Mouse (Mus musculus) forebrain, embryonic 13.5 days (tissue): ENCODE measurements around the gene Stap1. TPM values are rescaled to one million over a fixed set of nuclear protein-coding genes. Genes with fewer than 3 reads are reported as not detected.
A peak's percentile ranks its signal among the peaks of the same experiment; 100 is the strongest.

Experiments
- ATAC-seq: fragments of 200-750 bp; cut with Nextera tagmentation; 2 replicates; pipeline ENCODE4 v1.8.0; 2017
- H3K27ac ChIP-seq: fragments of 300-500 bp; sonication (generic); 2 replicates; pipeline ENCODE4 v1.5.1; 2015; ENCODE audit warnings: inconsistent platforms, mild to moderate bottlenecking, moderate library complexity
- H3K27me3 ChIP-seq: fragments of 300-500 bp; sonication (generic); 2 replicates; pipeline ENCODE4 v1.6.1; 2015; ENCODE audit warnings: mild to moderate bottlenecking, inconsistent platforms
- H3K36me3 ChIP-seq: fragments of 300-500 bp; sonication (generic); 2 replicates; pipeline ENCODE4 v1.6.1; 2015; ENCODE audit warnings: mild to moderate bottlenecking, inconsistent platforms; ENCODE audit not compliant: poor library complexity, severe bottlenecking
- H3K4me1 ChIP-seq: fragments of 300-500 bp; sonication (generic); 2 replicates; pipeline ENCODE4 v1.6.1; 2015; ENCODE audit warnings: inconsistent platforms
- H3K4me2 ChIP-seq: fragments of 300-500 bp; sonication (generic); 2 replicates; pipeline ENCODE4 v1.6.1; 2015; ENCODE audit warnings: inconsistent platforms, mild to moderate bottlenecking, moderate library complexity
- H3K4me3 ChIP-seq: fragments of 300-500 bp; sonication (generic); 2 replicates; pipeline ENCODE4 v1.5.1; 2015; ENCODE audit warnings: mild to moderate bottlenecking, inconsistent platforms
- H3K9ac ChIP-seq: fragments of 300-500 bp; sonication (generic); 2 replicates; pipeline ENCODE4 v1.6.1; 2015; ENCODE audit warnings: mild to moderate bottlenecking, inconsistent platforms
- H3K9me3 ChIP-seq: fragments of 300-500 bp; sonication (generic); replicated peaks from 2 replicates; pipeline ENCODE4 v1.6.1; 2016; ENCODE audit warnings: inconsistent platforms
- WGBS: fragments of 180-500 bp; shearing (Covaris S2); methylation state at CpG from one replicate; pipeline ENCODE4 v1.1.7; 2015; 5-methylcytosine and 5-hydroxymethylcytosine counted together
- polyA plus RNA-seq: library from polyadenylated mRNA; unstranded; fragments of >200 nt; fragmentation: Nextera tagmentation; extraction: Ambion mirVana; gene quantifications from 2 replicates; pipeline ENCODE4 v1.2.1, GENCODE M21; 2015

Stap1 gene
- polyA plus RNA-seq, 1 experiment from 2014 or later = 0.23 TPM

GRCm38 (mm10) chr5:86086751-86087150 lies 15.2 kb downstream of the Stap1 start:
- H3K27me3 ChIP-seq = no peaks in the 10 kb centered on the region
- no peak for ATAC-seq
- 80% methylated on average over 6 of the region's 6 CpGs for WGBS

GRCm38 (mm10) chr5:86094754-86095153 lies 23.2 kb downstream of the Stap1 start:
- H3K4me1 ChIP-seq = no peaks in the 10 kb centered on the region
- no peak overlapping the region for H3K9ac ChIP-seq
- WGBS = 85% methylated on average over 9 of the region's 9 CpGs
- ATAC-seq = no peak
- H3K36me3 ChIP-seq = no peaks in the 10 kb centered on the region
- H3K4me3 ChIP-seq = no peak overlapping the region
- H3K9me3 ChIP-seq = no peaks in the 10 kb centered on the region
- no peaks in the 10 kb centered on the region for H3K27me3 ChIP-seq
- H3K27ac ChIP-seq = no peak overlapping the region
- no peak overlapping the region for H3K4me2 ChIP-seq

More at GRCm38 (mm10) chr5:86086751-86087150, 15.2 kb downstream of the Stap1 start:
- no peaks in the 10 kb centered on the region for H3K36me3 ChIP-seq
- no peak overlapping the region for H3K4me2 ChIP-seq
- H3K4me1 ChIP-seq = no peaks in the 10 kb centered on the region
- H3K4me3 ChIP-seq = no peak overlapping the region
- no peak overlapping the region for H3K27ac ChIP-seq
- H3K9ac ChIP-seq = no peak overlapping the region
- no peaks in the 10 kb centered on the region for H3K9me3 ChIP-seq

- Histone ChIP-seq H3K27me3 (no peaks in the 10 kb centered on the region), H3K4me1 (no peaks in the 10 kb centered on the region), H3K4me2 (no peak overlapping the region), H3K4me3 (no peak overlapping the region), H3K9ac (no peak overlapping the region), H3K27ac (no peak overlapping the region), H3K9me3 (no peaks in the 10 kb centered on the region), H3K36me3 (no peaks in the 10 kb centered on the region)
- 87% methylated on average over 3 of the region's 3 CpGs for WGBS
- ATAC-seq = no peak
Measured at GRCm38 (mm10) chr5:86098988-86099387, 27.4 kb downstream of the Stap1 start.

- no peaks in the 10 kb centered on the region for H3K36me3 ChIP-seq
- no peak overlapping the region for H3K9ac ChIP-seq
- no peaks in the 10 kb centered on the region for H3K27me3 ChIP-seq
- no peak overlapping the region for H3K4me3 ChIP-seq
- no peak for ATAC-seq
- H3K4me1 ChIP-seq = no peaks in the 10 kb centered on the region
- no peak overlapping the region for H3K27ac ChIP-seq
- H3K4me2 ChIP-seq = no peak overlapping the region
- no peaks in the 10 kb centered on the region for H3K9me3 ChIP-seq
- 80% methylated on average over 3 of the region's 3 CpGs for WGBS
Measured at GRCm38 (mm10) chr5:86100621-86101020, 29.1 kb downstream of the Stap1 start.

- WGBS = 92% methylated on average over 2 of the region's 2 CpGs
- no peak overlapping the region for H3K9ac ChIP-seq
- H3K4me1 ChIP-seq = no peaks in the 10 kb centered on the region
- ATAC-seq = peak; percentile 53; the same call in 1 of the 2 replicates
- H3K4me2 ChIP-seq = no peak overlapping the region
- no peak overlapping the region for H3K27ac ChIP-seq
- H3K27me3 ChIP-seq = no peaks in the 10 kb centered on the region
- H3K36me3 ChIP-seq = peaks cover 3% of the 10 kb centered on the region; the same call in 1 of the 2 replicates
- no peak overlapping the region for H3K4me3 ChIP-seq
- H3K9me3 ChIP-seq = no peaks in the 10 kb centered on the region
Measured at GRCm38 (mm10) chr5:86102176-86102575, 30.6 kb downstream of the Stap1 start.

- Histone ChIP-seq H3K27me3 (no peaks in the 10 kb centered on the region), H3K9ac (no peak overlapping the region), H3K4me3 (no peak overlapping the region), H3K4me2 (no peak overlapping the region), H3K36me3 (peaks cover 14% of the 10 kb centered on the region), H3K9me3 (no peaks in the 10 kb centered on the region), H3K4me1 (no peaks in the 10 kb centered on the region), H3K27ac (no peak overlapping the region)
- no peak for ATAC-seq
- 76% methylated on average over 2 of the region's 2 CpGs for WGBS
Measured at GRCm38 (mm10) chr5:86106610-86107009, 35.1 kb downstream of the Stap1 start.

GRCm38 (mm10) chr5:86111074-86111473 lies 39.5 kb downstream of the Stap1 start:
- no peaks in the 10 kb centered on the region for H3K4me1 ChIP-seq
- H3K27ac ChIP-seq = no peak overlapping the region
- WGBS = 97% methylated on average over 1 of the region's 1 CpGs
- peaks cover 19% of the 10 kb centered on the region for H3K36me3 ChIP-seq
- H3K9ac ChIP-seq = no peak overlapping the region
- no peaks in the 10 kb centered on the region for H3K9me3 ChIP-seq
- no peak overlapping the region for H3K4me3 ChIP-seq
- ATAC-seq = no peak
- no peaks in the 10 kb centered on the region for H3K27me3 ChIP-seq
- H3K4me2 ChIP-seq = no peak overlapping the region

GRCm38 (mm10) chr5:86113037-86113436 lies 41.5 kb downstream of the Stap1 start:
- no peaks in the 10 kb centered on the region for H3K27me3 ChIP-seq

GRCm38 (mm10) chr5:86113997-86114396 lies 42.5 kb downstream of the Stap1 start:
- H3K27ac ChIP-seq = no peak overlapping the region
- no peak for ATAC-seq
- no peaks in the 10 kb centered on the region for H3K27me3 ChIP-seq
- no peak overlapping the region for H3K4me3 ChIP-seq
- no peaks in the 10 kb centered on the region for H3K4me1 ChIP-seq
- 86% methylated on average over 1 of the region's 1 CpGs for WGBS
- peaks cover 18% of the 10 kb centered on the region for H3K36me3 ChIP-seq
- no peaks in the 10 kb centered on the region for H3K9me3 ChIP-seq
- no peak overlapping the region for H3K9ac ChIP-seq
- no peak overlapping the region for H3K4me2 ChIP-seq

More at GRCm38 (mm10) chr5:86113037-86113436, 41.5 kb downstream of the Stap1 start:
- no peaks in the 10 kb centered on the region for H3K4me1 ChIP-seq
- no peak overlapping the region for H3K4me2 ChIP-seq
- no peak overlapping the region for H3K4me3 ChIP-seq
- peaks cover 15% of the 10 kb centered on the region for H3K36me3 ChIP-seq
- 94% methylated on average over 2 of the region's 2 CpGs for WGBS
- H3K27ac ChIP-seq = no peak overlapping the region
- H3K9ac ChIP-seq = no peak overlapping the region
- ATAC-seq = no peak
- H3K9me3 ChIP-seq = no peaks in the 10 kb centered on the region

- Histone ChIP-seq H3K4me3 (no peak overlapping the region), H3K27me3 (no peaks in the 10 kb centered on the region), H3K4me1 (no peaks in the 10 kb centered on the region), H3K36me3 (peaks cover 37% of the 10 kb centered on the region), H3K9me3 (no peaks in the 10 kb centered on the region), H3K9ac (no peak overlapping the region), H3K27ac (no peak overlapping the region), H3K4me2 (no peak overlapping the region)
- 93% methylated on average over 9 of the region's 9 CpGs for WGBS
- ATAC-seq = no peak
Measured at GRCm38 (mm10) chr5:86118457-86119094, 47.0 kb downstream of the Stap1 start.

GRCm38 (mm10) chr5:86128749-86129148 lies 57.2 kb downstream of the Stap1 start:
- H3K27me3 ChIP-seq = no peaks in the 10 kb centered on the region
- no peak overlapping the region for H3K4me3 ChIP-seq
- H3K4me2 ChIP-seq = no peak overlapping the region
- H3K9me3 ChIP-seq = no peaks in the 10 kb centered on the region
- 93% methylated on average over 1 of the region's 1 CpGs for WGBS
- no peaks in the 10 kb centered on the region for H3K4me1 ChIP-seq
- no peak for ATAC-seq
- peaks cover 35% of the 10 kb centered on the region for H3K36me3 ChIP-seq
- H3K27ac ChIP-seq = no peak overlapping the region
- H3K9ac ChIP-seq = no peak overlapping the region

- no peak for ATAC-seq
- Histone ChIP-seq H3K4me2 (no peak overlapping the region), H3K9me3 (no peaks in the 10 kb centered on the region), H3K27me3 (no peaks in the 10 kb centered on the region), H3K4me1 (no peaks in the 10 kb centered on the region), H3K4me3 (no peak overlapping the region), H3K36me3 (peaks cover 34% of the 10 kb centered on the region), H3K9ac (no peak overlapping the region), H3K27ac (no peak overlapping the region)
Measured at GRCm38 (mm10) chr5:86129828-86130227, 58.3 kb downstream of the Stap1 start.
